Mouse (Mus musculus) B cell, adult 2 months (primary cell): ENCODE results near the gene Tfam.

ENCODE experiments used
- DNase-seq, 2 experiments: peaks; one replicate each; pipeline ENCODE4 v3.0.0; 2022

Gene Tfam

GRCm38 (mm10) chr10:71223101-71223500, 15.0 kb downstream of the Tfam start:
- DNase-seq, result no peak

GRCm38 (mm10) chr10:71222639-71223038, 15.4 kb downstream of the Tfam start:
- no peak for DNase-seq

GRCm38 (mm10) chr10:71218228-71218892, 19.7 kb downstream of the Tfam start:
- DNase-seq, result peak; percentile 67 to 71

GRCm38 (mm10) chr10:71215996-71216395, 22.1 kb downstream of the Tfam start:
- no peak for DNase-seq

GRCm38 (mm10) chr10:71201512-71201911, 36.6 kb downstream of the Tfam start:
- DNase-seq, result no peak

GRCm38 (mm10) chr10:71200964-71201363, 37.1 kb downstream of the Tfam start:
- DNase-seq, result no peak

GRCm38 (mm10) chr10:71198676-71199075, 39.4 kb downstream of the Tfam start:
- DNase-seq, result no peak

- DNase-seq, result no peak
Observed at GRCm38 (mm10) chr10:71197036-71197785, 40.9 kb downstream of the Tfam start.

GRCm38 (mm10) chr10:71195501-71195900, 42.6 kb downstream of the Tfam start:
- no peak for DNase-seq

GRCm38 (mm10) chr10:71194713-71195112, 43.4 kb downstream of the Tfam start:
- DNase-seq, result no peak

GRCm38 (mm10) chr10:71193319-71193718, 44.8 kb downstream of the Tfam start:
- no peak for DNase-seq

GRCm38 (mm10) chr10:71192886-71193285, 45.2 kb downstream of the Tfam start:
- no peak for DNase-seq

- DNase-seq, result no peak
Observed at GRCm38 (mm10) chr10:71188681-71189080, 49.4 kb downstream of the Tfam start.

- no peak for DNase-seq
Observed at GRCm38 (mm10) chr10:71185059-71185458, 53.0 kb downstream of the Tfam start.

GRCm38 (mm10) chr10:71183339-71184031, 54.6 kb downstream of the Tfam start:
- no peak for DNase-seq

- no peak for DNase-seq
Observed at GRCm38 (mm10) chr10:71181931-71182330, 56.1 kb downstream of the Tfam start.

- DNase-seq, result no peak
Observed at GRCm38 (mm10) chr10:71181091-71181490, 57.0 kb downstream of the Tfam start.

GRCm38 (mm10) chr10:71180057-71180456, 58.0 kb downstream of the Tfam start:
- no peak for DNase-seq

- DNase-seq, result no peak
Observed at GRCm38 (mm10) chr10:71177201-71177600, 60.9 kb downstream of the Tfam start.

GRCm38 (mm10) chr10:71176341-71176740, 61.7 kb downstream of the Tfam start:
- no peak for DNase-seq
